Mouse (Mus musculus) embryonic fibroblast, embryonic 13.5 days (primary cell): Measurements from ENCODE around the gene Fat2.

Experiments
- CTCF ChIP-seq: IDR thresholded peaks from 2 replicates; pipeline ENCODE4 v1.5.1; 2011; ENCODE audit warnings: mild to moderate bottlenecking, control low read depth, low read length, moderate library complexity, borderline replicate concordance; ENCODE audit not compliant: insufficient read depth
- POLR2A ChIP-seq: IDR thresholded peaks from 2 replicates; pipeline ENCODE4 v1.6.1; 2011; ENCODE audit warnings: low read depth, mild to moderate bottlenecking, control low read depth, low read length, moderate library complexity

DNA sequence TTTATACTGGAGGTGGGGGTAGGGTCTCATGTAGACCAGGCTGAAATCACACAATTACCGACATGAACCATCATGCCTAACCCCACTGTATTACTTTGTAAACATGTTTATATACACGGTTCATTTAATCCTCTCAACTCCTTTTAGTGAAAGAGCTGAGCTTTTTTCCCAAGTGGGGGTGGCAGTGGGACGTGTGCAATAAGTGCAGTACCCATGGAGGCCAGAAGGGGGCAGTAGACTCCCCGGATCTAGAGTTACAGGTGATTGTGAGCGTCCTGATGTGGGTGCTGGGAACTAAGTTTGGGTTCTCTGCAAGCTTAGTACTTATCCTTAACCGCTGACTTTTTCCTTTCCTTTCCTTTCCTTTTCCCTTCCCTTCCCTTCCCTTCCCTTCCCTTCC lies 37.5 kb upstream of the Fat2 start:
- TF ChIP-seq CTCF = no peak
- no peak for TF ChIP-seq POLR2A
